Mouse (Mus musculus) gastrocnemius, postnatal 10 days (tissue): ENCODE data around the gene Scfd2. TPM values are rescaled to one million over a fixed set of nuclear protein-coding genes. Genes with fewer than 3 reads are reported as not detected.

Source experiments
- DNase-seq: peaks from one replicate; pipeline ENCODE4 v3.0.0; 2021; ENCODE audit warnings: mixed read lengths
- total RNA-seq, 2 experiments: library from RNA; stranded (reverse); gene quantifications; 2 replicates each; pipeline ENCODE4 v1.2.3; 2021

The Scfd2 gene
- total RNA-seq, 2 experiments from 2014 or later, result 10.2 to 12.8 TPM

DNA sequence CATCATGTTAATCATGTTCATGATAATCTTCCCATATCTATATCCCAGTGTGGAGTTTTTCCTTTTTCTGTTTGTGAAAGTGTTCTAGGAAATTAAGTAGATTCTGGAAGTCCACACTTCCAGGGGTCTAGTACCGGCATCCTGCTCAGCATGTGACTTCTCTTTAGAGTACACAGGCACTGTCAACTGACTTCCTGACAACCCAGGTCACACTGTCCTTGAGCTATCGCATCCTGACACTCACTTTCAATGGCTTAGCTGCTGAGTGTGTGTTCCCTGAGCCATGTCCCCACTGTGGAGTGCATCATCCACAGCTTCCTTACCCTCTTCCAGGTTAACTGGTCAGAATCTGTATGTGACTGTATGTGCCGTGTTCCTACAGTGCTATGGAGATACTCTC lies 258.2 kb downstream of the Scfd2 start:
- no peak for DNase-seq

DNA sequence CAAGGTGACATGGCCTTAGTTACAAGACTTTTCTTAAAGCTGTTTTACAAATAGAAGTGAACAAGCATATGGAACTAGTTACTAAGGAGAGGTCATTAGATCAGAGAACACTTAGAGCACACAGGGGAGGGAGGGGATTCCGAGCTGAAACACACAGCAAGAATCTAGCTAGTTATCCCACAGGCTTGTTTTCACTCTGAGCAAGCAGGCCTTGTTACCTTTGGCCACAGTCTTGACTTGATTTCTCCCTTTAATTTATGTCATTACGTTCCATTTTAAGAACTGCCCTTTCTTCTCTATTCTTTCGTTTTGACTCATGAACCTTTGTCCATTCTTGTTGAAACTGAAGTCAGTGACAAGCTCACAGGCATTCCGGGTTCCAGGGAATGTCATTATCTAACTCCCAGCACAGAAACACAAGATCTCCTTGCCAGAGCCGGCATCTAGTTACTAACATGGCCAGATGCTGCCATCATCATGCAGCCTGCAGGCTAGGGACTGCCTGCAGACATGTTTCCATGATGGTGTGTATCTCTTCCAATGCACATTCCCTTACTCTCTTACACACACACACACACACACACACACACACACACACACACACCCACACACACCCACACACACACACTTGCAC lies 263.7 kb downstream of the Scfd2 start:
- DNase-seq, result no peak

DNA sequence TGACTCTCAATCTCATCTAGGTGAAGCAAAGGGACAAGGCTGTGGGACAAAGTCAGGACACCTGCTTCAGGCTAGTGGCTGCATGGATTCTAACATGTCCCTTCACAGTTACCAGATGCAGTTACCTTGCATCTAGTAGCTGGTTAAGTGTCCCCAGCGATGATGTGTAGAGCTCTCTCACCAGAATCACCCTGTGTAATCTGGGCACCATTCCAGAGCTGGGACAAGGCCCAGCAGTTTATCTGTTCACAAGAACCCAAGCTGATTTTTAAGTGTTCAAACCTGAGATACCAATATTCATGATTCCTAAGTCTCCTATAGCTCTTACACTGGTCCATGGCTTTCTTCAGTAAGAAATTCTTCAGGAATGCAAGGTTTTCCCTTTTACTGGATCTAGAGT lies 264.4 kb downstream of the Scfd2 start:
- no peak for DNase-seq

DNA sequence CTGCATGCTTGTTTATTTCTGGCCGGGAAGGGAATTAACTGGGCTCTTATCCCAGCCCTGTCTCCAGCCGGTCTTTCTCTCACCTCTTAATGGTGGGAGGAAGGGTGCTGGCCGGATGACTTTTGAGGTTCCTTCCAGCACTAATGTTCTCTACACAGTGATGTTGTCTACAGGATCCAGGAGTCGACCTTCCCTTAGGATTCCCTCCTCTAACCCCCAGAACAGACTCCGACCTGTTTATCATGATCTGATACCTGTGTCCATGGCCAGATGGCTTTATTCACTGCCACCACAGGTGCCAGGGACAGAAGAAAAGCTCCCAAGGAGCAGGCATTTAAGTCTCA lies 265.1 kb downstream of the Scfd2 start:
- no peak for DNase-seq

DNA sequence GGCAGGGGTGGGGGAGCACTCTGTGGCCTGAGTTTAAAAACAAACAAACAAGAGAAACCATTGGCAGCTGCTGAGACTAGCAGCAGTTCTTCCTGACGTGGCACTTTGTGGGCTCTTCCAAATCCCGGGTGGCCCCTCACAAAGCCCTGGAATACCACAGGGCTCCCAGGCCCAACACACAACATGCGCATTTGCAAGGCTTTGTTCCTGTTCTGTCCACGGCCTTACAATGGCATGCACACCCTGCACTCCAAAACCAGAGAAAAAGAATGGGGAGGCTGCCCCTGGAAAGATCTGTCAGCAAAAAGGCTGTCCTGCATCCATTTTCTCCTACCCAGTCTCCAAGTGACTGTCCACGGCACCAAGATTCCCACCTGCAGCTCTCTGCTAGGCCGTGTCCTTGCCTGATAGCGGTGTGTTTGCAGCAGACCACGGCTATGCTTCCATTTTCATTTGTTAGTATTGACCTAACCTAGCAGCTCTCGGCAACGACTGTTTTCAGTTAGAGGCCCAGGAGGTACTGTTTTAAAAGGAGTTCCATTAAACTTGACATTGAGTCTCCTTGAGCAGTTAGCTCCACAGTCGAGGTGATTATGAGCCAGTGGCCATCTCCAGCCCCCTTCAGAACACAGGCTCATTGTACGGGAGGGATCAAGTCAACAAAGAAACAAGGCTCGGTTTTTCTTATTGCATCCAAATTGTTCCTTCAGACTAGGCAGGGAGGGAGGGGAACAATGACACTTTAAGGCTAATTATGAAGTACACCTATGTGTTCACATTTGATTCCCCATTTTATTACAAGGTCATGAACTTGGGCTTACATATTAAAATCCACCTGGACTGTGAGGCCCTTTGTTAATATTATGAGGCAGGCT lies 265.7 kb downstream of the Scfd2 start:
- no peak for DNase-seq

DNA sequence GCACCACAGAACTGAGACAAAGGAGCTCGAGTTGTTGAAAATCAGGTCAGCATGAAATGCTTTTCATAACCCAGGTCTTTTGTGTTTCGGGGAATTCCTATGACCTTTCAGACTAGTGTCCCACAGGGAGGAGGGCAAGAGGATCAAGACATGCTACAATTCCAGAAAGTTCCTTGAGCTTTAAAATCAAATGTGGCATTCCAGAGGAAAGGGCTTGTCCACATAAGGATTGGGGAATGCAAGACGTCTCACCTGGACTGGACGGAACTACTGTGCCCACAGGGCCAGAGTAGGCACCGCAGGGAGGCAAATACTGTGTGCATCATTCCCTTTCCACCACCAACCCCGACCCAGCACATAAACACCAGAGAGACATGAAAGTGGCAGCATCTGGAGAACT lies 266.4 kb downstream of the Scfd2 start:
- DNase-seq, result no peak

DNA sequence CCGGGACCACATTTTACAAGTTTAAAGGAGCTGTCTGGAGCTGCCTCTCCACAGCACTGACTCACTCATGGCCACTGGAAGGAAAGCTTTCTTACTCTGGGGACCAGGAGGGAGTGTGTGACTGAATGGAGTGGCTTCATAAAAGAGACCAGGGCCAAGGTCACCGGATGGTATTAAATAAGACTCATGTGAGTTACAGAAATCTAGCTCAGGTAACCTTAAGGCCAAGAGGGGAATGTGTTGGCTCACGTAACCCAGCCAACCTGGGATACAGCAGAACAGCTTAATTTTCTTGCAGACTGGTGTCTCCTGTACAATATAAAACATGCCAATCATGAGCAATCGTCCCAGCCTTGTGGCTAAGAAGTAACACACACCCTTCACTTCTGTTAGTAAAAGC lies 267.0 kb downstream of the Scfd2 start:
- DNase-seq, result no peak

DNA sequence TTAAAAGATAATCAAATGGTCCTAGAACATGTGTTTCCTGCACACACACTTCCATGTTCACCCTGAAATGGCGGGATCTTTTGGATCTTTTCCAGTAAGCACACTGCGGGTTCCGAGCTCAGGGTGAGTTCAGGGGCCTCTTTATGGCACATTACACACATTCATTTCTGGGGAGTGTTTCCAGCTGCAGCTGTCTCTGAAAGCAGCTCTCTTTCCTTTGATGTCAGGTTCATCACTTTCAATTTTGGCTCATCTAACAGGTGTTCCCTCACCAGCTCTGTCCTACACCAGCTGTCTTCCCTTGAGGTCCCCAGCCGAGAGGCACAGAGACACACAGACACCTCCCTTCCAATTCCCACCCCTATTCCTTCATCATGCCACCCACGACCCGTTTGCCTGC lies 270.5 kb downstream of the Scfd2 start:
- no peak for DNase-seq

DNA sequence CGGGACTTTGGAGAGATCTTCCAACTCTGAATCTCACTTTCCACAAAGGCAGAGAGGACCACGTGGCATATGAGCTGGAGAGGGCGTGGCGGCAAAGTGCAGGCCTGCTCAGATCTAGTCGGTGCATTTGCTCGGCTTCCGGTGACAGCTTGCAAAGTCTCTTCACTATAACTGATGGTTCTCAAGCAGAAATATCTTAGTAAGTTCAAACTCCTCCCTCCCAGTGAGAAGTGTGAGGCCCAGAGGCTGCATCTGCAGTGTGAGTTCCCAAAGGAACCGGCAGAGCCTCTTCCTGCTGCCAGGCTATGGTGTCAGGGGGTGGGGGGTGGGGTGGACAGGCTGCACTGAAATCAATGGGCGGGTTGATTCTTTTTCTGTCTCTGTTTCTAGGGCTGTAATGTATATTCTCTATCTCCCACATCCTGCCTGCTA lies 271.2 kb downstream of the Scfd2 start:
- no peak for DNase-seq

DNA sequence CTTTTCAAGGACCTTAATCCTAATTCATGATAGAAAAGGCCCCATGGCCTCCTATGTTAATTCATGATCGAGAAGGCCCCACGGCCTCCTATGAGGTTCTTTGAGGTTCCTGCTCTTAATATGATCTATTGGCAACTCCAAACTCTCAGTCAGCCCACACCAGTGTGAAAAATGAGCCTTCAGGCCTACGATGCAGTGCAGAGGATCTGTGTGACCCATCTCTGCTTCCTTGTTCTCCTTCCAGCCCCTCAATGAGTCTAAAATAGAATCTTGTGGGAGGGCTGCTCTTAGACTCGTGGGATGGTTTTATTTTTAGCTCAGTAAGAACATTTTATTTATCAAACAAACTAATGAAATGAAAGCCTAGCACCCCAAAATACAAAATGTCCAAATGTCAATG lies 274.9 kb downstream of the Scfd2 start:
- DNase-seq, result no peak

DNA sequence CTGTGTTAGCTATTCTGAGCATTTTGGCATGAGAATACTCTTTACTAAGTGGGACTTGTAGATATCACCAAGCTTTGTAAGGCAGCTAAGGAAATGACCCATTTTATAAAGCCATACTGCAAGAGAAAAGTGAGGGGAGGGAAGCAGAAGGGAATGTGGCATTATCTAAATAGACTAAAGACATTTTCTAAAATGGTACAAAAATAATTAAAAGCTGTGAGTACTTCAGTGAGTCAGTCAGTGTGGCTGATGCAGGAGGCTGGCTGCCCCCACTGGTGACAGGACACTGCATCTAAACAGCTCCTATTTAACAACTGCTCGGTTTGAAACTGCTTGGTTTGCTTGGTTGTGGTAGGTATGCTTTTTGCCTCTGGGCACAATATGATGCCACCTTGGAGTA lies 276.6 kb downstream of the Scfd2 start:
- DNase-seq, result no peak

DNA sequence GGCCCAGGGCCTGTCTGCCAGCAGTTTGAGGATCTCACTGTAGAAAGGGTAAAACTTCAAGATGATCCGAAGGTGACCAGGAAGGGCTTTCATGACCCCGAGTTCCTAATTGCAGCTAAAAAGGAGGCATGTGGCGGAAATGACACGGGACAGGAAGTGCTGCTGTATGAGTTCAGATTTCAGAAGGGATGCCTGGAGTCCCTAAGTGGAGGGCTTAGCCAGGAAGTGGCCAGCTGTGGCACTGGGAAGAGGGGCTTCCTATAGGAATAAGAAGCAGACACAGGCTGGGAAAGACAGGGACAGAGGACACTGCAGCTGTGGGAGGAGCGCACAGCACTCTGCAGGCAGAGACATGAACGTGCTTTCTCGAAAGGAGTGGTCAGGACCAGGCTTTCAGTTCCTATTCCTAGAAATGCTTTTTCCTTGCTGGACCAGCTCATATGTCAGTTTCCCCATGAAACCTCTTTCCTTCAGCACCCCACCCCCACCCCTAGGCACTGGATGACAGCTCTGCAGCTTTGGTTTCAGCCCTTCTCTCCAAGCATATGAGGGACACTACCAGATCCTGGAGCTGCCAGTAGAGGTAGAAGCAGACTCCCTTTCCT lies 277.7 kb downstream of the Scfd2 start:
- no peak for DNase-seq

DNA sequence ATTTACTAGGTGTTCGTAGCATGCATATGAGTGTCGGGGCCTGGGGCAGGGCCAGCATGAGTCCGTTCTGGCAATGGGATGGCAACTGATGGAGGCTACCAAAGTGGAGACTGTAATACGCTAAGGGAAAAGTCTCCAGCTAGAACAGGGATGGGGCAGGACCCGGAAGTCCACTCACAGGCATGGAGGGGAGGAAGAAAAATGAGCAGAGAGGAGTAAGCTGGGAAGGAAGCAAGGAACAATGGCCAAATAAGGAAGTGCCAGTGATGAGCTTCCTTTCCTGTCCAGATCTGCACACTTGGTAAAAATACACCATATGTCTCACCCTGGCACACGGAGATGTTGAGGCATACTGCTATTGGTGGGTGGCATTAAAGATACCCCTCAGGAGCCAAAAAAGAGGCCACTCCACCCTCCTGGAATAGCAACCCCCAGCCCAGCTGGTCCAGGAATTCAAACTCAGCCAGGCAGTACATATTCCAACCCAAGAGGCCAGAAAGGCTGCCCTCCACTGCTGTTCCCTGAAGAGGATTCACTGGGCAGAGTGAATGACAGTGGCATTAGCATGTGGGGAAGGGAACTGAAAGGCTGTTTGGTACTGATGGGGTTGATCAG lies 278.8 kb downstream of the Scfd2 start:
- DNase-seq, result no peak

DNA sequence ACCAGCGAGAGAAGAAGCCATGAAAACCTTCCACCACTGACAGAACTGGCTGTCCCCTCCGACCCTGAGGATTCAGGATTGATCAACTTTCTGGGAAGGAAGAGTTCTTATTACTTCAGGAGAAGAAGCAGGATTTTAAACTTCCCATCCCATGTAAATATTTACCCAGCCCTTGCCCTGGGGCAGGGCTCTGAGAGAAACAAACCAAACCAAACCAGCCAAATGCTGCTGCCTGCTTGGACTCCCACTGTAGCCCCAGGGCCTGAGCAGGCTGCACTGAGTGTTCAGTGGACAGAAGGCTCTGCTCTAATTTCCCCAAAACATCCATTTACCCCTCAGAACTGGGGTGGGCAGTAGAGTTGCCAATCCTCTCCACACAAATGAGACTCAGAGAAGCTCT lies 280.6 kb downstream of the Scfd2 start:
- no peak for DNase-seq

DNA sequence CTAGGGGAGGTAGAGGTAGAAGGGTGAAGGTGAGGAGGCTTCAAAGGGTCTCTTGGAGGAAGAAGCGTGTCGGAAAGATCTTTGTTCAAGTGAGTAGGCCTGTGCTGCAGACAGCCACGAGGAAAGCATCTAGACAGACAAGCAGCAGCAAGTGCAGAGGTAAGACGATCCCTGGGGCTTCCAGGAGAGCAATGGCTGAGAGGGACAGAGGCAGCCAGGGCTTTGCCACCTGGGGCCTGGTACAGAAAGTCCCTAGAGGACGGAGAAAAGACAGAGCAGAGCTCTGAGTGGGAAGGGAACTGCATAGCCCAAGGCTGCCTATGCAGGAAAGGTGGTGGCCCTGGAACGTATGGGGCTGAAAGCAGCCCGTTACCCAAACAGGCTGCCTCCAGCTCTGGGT lies 281.3 kb downstream of the Scfd2 start:
- DNase-seq, result no peak

DNA sequence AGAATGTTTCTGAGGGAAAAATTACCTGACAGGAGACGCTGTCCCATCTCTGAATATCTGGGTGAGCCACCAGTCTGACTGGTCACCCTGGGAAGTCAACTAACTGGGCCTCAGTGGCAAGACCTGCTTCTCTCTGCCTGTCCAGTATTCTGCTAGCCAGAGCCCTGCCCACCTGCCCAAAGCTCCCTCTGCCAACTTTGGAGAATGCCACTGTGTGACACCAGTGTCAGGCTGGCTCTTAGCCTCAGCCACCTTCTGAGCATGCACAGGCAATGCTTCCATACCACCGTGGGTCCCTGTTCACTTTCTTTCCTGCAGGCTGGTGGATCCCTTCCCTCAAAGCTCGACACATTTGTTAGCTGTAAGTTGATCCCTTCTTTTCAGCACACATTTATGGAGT lies 281.8 kb downstream of the Scfd2 start:
- no peak for DNase-seq

DNA sequence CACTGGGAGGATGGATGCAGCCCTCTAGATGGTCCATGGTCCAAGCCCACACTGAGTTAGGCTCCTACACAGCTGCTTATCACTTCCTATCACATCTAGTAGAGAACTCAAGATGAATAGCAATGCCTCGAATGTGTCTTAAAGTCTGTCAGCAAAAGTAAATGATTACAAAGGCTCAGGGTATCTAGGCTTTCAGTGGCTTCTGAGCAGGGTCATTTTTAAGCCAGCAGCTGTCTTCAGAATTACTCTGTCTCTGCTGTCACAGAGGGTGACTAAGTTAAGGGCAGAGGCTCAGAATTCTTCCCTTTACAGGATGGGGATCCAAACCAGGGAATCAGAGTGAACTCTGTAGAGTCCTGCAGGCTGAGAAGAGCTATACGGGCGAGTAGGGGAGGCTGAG lies 284.6 kb downstream of the Scfd2 start:
- DNase-seq, result no peak

DNA sequence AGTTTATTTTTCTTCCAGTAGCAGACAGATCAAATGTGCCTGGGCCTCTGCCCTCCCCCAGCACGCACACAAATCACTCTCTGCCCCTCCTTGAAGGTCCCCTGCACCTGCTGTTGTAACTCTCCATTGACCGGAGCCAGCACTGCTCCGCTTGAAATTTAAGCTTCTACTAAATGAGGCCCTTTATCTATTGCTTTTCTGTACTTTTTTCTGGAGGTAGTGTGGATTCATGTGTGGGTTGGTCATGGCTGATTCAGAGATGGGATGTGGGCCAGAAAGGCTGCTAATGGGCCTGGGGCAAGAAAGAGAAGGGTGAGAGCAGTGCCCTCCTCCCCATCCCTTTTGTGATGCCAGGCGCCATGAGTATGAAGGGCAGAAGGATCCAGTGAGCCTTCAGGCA lies 285.1 kb downstream of the Scfd2 start:
- DNase-seq, result no peak

DNA sequence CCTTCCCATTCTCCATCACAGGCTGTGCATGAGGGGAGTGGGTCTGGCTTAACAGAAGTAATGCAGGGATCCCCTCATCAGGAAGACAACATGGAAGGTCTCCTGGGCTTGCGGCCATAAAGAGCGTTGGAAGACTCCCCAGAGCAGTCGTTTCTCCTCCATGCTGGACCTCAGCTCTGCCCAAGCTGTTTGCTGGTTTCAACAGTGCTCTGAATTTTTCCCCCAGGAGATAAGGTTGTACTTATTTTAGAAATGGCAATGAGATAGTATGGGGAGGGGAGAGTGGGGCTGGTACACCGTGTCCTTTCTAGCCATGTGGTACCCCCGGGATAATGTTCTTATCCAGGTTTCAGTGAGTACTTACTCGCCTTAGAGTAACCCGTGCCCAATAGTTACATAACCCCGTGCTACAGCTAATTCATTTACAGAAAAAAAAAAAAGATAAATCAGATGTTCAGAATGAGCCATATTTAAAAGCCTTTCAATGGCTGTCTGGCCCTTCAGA lies 285.9 kb downstream of the Scfd2 start:
- no peak for DNase-seq

DNA sequence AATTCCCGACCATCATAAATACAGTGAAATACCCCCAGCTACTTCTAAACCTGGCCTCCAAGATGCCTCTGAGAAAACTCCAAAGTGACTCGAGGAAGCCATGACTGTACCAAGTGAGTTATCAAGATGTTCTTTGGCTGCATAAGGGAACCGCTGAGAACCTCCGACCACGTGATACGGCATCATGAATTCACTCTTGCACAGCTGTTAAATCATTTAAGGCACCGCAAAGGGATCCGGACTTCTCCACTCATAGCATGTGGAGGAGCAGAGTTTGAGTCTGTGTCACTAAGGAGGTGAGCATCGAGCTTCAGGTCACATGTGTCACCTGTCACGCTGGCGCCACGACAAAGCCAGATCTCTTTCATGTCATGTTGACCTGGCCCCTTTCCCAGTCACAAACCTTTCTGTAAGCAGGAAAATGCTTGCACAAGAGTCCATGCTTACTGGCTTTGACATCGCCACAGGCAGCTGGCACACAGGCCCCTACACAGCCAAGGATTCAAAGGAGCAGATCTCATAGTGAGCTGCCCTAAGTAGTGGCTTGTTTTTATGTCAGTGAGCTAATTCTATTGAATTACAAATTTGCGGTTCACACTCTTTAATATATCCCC lies 287.0 kb downstream of the Scfd2 start:
- DNase-seq, result peak; percentile 24

DNA sequence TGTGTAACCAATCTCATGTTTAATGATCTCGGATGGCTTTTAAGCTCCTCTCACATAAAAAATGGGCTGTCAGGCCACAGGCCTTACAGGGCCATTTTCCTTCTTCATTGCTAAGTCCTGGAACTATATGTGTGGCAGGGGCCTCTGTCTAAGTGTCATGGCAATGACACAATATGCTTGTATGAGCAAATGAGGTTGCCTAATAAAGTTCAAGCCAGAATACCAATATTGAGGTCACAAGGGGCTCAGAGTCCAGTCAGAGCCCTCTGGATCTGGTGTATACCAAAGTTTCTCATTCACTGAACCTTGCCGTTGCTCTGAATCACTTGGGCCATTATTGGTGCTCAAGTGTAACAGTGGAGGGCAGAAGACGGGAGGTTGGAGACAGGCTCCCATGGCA lies 288.9 kb downstream of the Scfd2 start:
- DNase-seq, result no peak

DNA sequence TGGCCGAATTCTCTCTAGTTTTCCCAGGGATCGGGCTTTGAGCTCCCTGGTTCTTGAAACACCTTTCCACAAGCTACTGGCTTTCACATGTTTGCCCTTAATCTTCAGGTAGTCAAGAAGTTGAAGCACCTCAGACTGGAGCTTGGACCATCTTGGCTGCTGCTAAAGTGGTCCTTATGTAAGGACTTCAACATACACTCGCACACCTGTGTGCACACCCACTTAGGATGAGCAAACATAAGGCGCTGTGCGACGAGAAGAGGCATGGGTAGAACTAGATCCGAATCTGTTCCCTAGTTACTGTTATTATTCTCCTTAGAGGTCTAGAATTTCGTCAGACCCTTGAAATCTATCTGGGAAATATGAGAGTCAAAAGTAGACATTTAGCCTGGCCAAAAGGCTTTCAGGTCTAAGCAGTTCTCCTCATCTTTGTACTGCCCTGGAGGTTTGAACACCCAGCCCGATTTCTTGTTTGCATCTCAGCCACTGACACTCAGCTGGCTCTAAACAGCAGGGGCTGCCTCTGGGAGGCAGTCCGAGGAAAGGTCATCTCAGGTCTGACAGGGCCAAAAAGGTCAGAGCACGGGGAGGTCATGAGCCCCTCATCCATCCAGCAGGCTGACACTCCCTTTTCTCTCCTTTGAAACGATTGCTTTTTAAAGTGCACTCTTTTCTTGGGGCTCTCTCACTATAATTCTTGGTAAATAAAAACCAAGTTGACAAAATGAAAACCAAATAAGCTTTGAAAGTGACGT lies 290.5 kb downstream of the Scfd2 start:
- DNase-seq, result no peak
